Mouse (Mus musculus): ENCODE measurements around the gene Lst1. TPM values are rescaled to one million over a fixed set of nuclear protein-coding genes. Genes with fewer than 3 reads are reported as not detected.

Lst1 gene
- total and polyA plus RNA-seq, 3 experiments, result 15.2 to 29.0 TPM; not detected in 1

GRCm38 (mm10) chr17:35164568-35165450 is 23.4 kb downstream of the Lst1 start, which contains the start of gene Prrc2a (continued):
- TF ChIP-seq MEF2A (IDR thresholded peaks at IDR 0.05; ENCODE audit: extremely low read depth, insufficient replicate concordance, low read depth, low read length, poor library complexity, severe bottlenecking) (no peak), NELFE (IDR thresholded peaks at IDR 0.05; ENCODE audit: low read depth, low read length) (peak; percentile 72), EP300 (IDR thresholded peaks at IDR 0.05; ENCODE audit: low read depth in 1 of 2, low read length in 2 of 2) (peak in 1 of 2 experiments; percentile 49; a peak in 1 of 4 replicates)

GRCm38 (mm10) chr17:35164218-35164567 is 24.0 kb downstream of the Lst1 start:
- peaks cover 3 to 13% of the 10 kb centered on the region in 2 experiments; a peak in 3 of 4 replicates for H3K4me1 ChIP-seq (ENCODE audit: control insufficient read depth in 1 of 2, insufficient read depth in 2 of 2, low read length in 2 of 2)
- DNase-seq (ENCODE audit: low read depth, low spot score), result no peak
- peaks cover 54% of the 10 kb centered on the region for H3K79me2 ChIP-seq (ENCODE audit: control insufficient read depth, insufficient read depth, low read length, poor library complexity)
- H3K9ac ChIP-seq (ENCODE audit: control insufficient read depth, low read depth, low read length, poor library complexity, severe bottlenecking), result peak overlapping the region; percentile 81
- TF ChIP-seq ETS1 (IDR thresholded peaks at IDR 0.05; ENCODE audit: low read depth, low read length), result no peak
- TF ChIP-seq SMC3 (IDR thresholded peaks at IDR 0.05; ENCODE audit: low read depth, low read length), result no peak
- no peak for TF ChIP-seq MXI1 (IDR thresholded peaks at IDR 0.05; ENCODE audit: low read depth, low read length)
- TF ChIP-seq POLR2AphosphoS5 (IDR thresholded peaks at IDR 0.05; ENCODE audit: borderline replicate concordance, low read depth, low read length), result no peak
- no peak for TF ChIP-seq MAFK (IDR thresholded peaks at IDR 0.05; ENCODE audit: borderline replicate concordance, low read depth, low read length)
- no peak for TF ChIP-seq MYC (IDR thresholded peaks at IDR 0.05; ENCODE audit: low read depth, low read length)
- no peak for TF ChIP-seq SIN3A (IDR thresholded peaks at IDR 0.05; ENCODE audit: low read length)
- TF ChIP-seq BHLHE40 (IDR thresholded peaks at IDR 0.05; ENCODE audit: borderline replicate concordance, low read depth, low read length), result no peak
- TF ChIP-seq POLR2A (IDR thresholded peaks at IDR 0.05; ENCODE audit: control insufficient read depth in 1 of 2, insufficient read depth in 1 of 2, low read depth in 1 of 2, low read length in 2 of 2, poor library complexity in 1 of 2), result 0 out of 4 replicates have a peak, but pooled peaks of 1 of the 2 experiments have one; percentile 54
- H3K36me3 ChIP-seq (ENCODE audit: control insufficient read depth in 1 of 2, insufficient read depth in 2 of 2, low read length in 2 of 2), result peaks cover 21 to 25% of the 10 kb centered on the region in 2 experiments
- H3K27ac ChIP-seq (ENCODE audit: control insufficient read depth, low read depth, low read length), result peak overlapping the region; percentile 72
- no peaks in the 10 kb centered on the region for H3K9me3 ChIP-seq (replicated peaks; ENCODE audit: insufficient read depth, low read length)
- H3K4me3 ChIP-seq (ENCODE audit: control insufficient read depth in 1 of 2, insufficient read depth in 1 of 2, low read depth in 2 of 2, low read length in 2 of 2), result peak overlapping the region; percentile 92 to 97
- H3K27me3 ChIP-seq (ENCODE audit: control insufficient read depth in 1 of 2, insufficient read depth in 2 of 2, low read length in 2 of 2), result no peaks in the 10 kb centered on the region

- peak overlapping the region; percentile 92 to 97 for H3K4me3 ChIP-seq (ENCODE audit: control insufficient read depth in 1 of 2, insufficient read depth in 1 of 2, low read depth in 2 of 2, low read length in 2 of 2)
- no peaks in the 10 kb centered on the region for H3K9me3 ChIP-seq (replicated peaks; ENCODE audit: insufficient read depth, low read length)
- no peaks in the 10 kb centered on the region for H3K27me3 ChIP-seq (ENCODE audit: control insufficient read depth in 1 of 2, insufficient read depth in 2 of 2, low read length in 2 of 2)
- peak overlapping the region; percentile 72 for H3K27ac ChIP-seq (ENCODE audit: control insufficient read depth, low read depth, low read length)
- peaks cover 3 to 13% of the 10 kb centered on the region in 2 experiments; a peak in 3 of 4 replicates for H3K4me1 ChIP-seq (ENCODE audit: control insufficient read depth in 1 of 2, insufficient read depth in 2 of 2, low read length in 2 of 2)
- H3K9ac ChIP-seq (ENCODE audit: control insufficient read depth, low read depth, low read length, poor library complexity, severe bottlenecking), result peak overlapping the region; percentile 81
- no peak for DNase-seq (ENCODE audit: low read depth, low spot score)
- peaks cover 58% of the 10 kb centered on the region for H3K79me2 ChIP-seq (ENCODE audit: control insufficient read depth, insufficient read depth, low read length, poor library complexity)
- TF ChIP-seq MAX (IDR thresholded peaks at IDR 0.05; ENCODE audit: low read length), result peak; percentile 37; the same call in 1 of the 2 replicates
- peak; percentile 29; the same call in 1 of the 2 replicates for TF ChIP-seq MXI1 (IDR thresholded peaks at IDR 0.05; ENCODE audit: low read depth, low read length)
- no peak for TF ChIP-seq RCOR1 (IDR thresholded peaks at IDR 0.05; ENCODE audit: low read depth, low read length)
- no peak for TF ChIP-seq TCF12 (IDR thresholded peaks at IDR 0.05; ENCODE audit: low read depth, low read length)
- TF ChIP-seq ZMIZ1 (IDR thresholded peaks at IDR 0.05; ENCODE audit: low read depth, low read length), result no peak
- TF ChIP-seq HCFC1 (IDR thresholded peaks at IDR 0.05; ENCODE audit: low read depth, low read length), result 0 out of 2 replicates have a peak, but pooled peaks have one; percentile 24
- TF ChIP-seq JUND (IDR thresholded peaks at IDR 0.05; ENCODE audit: low read depth, low read length), result no peak
- peak; percentile 93 for TF ChIP-seq CHD1 (IDR thresholded peaks at IDR 0.05; ENCODE audit: low read depth, low read length)
- TF ChIP-seq SIN3A (IDR thresholded peaks at IDR 0.05; ENCODE audit: low read length), result peak; percentile 70
- H3K36me3 ChIP-seq (ENCODE audit: control insufficient read depth in 1 of 2, insufficient read depth in 2 of 2, low read length in 2 of 2), result peaks cover 21 to 31% of the 10 kb centered on the region in 2 experiments
These were observed 24.7 kb downstream of the Lst1 start for GRCm38 (mm10) chr17:35163326-35164081.

Measured in MEL (cell line).